Mouse (Mus musculus) c-Kit-positive CD71-positive TER-119-positive erythroid progenitor cells, embryonic 14.5 days (primary cell): ENCODE results near the gene Mif4gd.

ENCODE experiments used
- DNase-seq: peaks from one replicate; pipeline ENCODE4 v3.0.0-alpha.2; 2013; ENCODE audit warnings: low spot score

Mif4gd gene

DNA sequence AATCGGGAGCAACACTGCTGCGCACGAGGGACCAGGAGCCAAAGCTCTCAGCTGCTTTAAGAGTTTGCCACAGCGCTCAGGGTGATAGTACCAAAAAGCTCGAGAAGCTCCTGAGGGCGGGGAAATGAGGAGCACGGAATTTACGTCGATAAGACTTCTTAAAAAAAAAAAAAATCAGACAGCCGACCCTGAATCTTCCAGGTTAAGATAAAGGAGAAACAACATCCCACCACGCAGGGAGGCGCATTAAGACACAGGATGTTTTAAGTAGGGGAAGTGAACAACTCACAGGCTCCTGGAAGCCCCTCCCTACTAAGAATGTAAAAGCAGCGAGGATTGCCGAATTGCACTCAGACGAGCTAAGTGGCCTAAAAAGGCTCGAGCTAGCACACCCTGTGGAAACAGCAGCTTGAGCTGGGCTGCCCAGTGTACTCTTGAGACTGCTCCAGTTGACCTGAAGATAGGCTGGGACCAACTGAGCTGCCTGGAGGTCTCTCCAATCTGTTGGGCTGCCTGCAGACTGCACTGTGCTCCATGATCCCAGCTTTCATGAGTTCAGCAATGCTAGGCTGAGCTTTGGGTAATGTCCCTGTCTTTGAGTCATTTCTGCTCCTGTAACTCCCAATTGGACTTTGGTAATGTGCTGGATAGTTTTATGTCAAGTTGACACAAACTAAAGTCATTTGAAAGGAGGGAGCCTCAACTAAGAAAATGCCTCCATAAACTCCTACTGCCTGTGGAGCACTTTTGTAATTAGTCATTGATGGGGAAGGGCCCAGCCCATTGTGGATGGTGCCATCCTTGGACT is 573 bp upstream of the Mif4gd start:
- DNase-seq, result no peak

GRCm38 (mm10) chr11:115612059-115612409 is 735 bp downstream of the Mif4gd start:
- peak; percentile 38 for DNase-seq

GRCm38 (mm10) chr11:115611173-115611572 is 1.6 kb downstream of the Mif4gd start:
- no peak for DNase-seq

DNA sequence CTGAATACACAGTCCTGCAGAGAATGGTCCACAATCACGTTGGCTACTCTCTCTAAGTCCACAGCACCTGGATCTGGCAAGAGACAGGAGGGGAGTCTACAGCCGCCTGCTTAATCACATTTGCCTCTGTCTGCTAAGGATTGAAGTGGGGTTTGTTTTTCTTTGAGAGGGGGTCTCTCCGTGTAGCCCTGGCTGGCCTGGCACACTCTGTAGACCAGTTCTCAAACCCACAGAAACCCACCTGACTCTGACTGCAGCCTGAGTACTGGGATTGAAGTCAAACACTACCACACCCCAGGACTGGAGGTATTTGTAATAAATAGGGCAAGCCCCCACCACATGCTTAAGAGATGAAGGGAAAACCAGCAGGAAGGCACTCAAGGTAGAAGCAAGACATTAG is 3.2 kb downstream of the Mif4gd start:
- no peak for DNase-seq

- DNase-seq, result no peak
These were observed 4.1 kb downstream of the Mif4gd start for GRCm38 (mm10) chr11:115608421-115609399.

- DNase-seq, result no peak
These were observed 6.0 kb downstream of the Mif4gd start for GRCm38 (mm10) chr11:115606733-115607132.

DNA sequence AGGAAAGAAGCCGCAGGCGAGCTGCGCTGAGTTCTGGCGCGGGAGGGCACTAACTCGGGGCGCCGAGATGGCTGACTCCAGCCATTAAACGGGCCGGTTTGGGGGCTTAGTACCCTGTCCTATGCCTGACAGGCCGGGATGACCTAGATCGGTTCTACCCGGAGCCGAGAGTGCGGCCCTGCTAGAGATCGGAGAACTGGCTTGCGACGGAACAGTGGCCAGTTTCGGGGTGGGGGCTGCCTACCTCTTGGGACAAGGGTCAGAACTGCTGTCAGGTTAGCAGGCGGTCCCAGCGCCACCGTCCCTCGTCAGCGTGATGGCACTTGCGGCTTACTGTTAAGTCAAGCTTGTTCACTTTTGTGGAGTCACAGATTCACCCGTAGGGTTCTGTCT is 8.5 kb downstream of the Mif4gd start:
- DNase-seq, result peak; percentile 26

GRCm38 (mm10) chr11:115603476-115604303 is 9.1 kb downstream of the Mif4gd start, which contains the start of the genes Mrps7 and Gga3:
TSS of gene Mrps7 (plus strand) at chr11:115603925.
TSS of gene Gga3 (minus strand) at chr11:115604051.
- peak; percentile 84 for DNase-seq

- DNase-seq, result peak; percentile 33
These were observed 9.7 kb downstream of the Mif4gd start for GRCm38 (mm10) chr11:115603128-115603475.

DNA sequence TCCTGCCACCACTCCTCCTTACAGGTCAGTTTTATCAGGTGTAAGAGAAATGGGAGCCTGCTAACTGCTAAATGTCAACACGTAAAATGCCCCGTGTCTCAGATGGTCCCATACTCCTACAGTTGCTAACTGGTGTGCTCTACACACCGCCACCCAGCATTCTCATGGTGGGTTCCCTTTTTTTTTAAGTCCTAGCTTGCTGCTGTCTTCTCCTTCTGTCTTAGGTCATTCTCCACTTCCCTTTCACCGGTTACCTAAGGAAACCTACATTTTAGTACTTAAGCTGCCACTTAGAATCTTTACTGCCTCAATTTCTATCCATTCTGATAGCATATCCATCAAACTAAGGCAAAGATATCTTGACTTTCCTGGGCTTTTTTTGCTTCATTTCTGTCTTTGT is 11.6 kb downstream of the Mif4gd start:
- DNase-seq, result no peak

GRCm38 (mm10) chr11:115600743-115601142 is 12.0 kb downstream of the Mif4gd start:
- no peak for DNase-seq

DNA sequence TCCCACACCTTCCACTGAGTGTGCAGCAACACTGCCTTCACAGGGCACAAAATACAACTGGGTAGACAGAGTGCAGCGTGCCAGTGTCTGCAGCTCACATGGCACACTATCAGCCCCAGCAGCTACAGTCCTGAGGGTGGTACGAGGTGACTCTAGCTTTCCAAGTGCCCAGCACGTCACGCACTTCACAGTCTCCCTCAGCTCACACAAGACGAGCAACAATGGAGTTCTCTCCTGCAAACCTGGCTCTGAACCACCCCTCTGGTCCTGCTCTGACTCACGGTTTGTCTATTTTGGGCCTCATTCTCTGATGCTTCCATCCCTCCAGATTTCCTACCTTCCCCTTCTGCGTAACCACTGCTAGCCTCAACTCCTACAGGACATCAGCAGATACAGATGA is 13.0 kb downstream of the Mif4gd start:
- DNase-seq, result no peak

DNA sequence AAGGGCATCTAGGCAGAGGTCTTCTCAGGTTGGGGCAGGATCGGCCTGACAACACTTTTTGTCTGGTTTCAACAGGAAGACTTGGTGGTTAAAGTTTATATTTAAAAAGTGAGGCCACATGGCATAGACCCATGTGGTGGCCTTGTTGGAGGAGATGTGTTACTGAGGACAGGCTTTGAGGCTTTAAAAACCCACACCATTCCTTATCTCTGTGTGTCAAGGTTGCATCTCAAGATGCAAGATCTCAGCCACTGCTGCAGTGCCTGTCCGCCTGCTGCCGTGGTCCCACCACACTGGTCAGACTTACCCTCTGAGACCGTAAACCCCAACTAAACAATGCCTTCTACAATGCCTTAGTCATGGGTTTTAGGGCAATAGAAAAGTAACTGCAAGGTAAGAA is 14.5 kb downstream of the Mif4gd start:
- DNase-seq, result no peak

DNA sequence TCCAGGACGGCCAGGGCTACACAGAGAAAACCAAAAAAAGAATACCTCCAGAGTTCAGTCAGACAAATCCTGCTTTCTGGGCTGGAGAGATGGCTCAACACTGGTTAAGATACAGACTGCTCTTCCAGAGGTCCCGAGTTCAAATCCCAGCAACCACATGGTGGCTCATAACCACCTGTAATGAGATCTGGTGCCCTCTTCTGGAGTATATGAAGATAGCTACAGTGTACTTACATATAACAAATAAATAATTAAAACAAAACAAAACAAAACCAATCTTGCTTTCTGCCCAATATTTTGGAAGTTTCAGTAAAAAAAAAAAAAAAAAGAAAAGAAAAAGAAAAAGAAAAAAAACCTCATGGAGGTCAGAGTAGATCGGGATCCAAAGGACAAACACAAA is 17.6 kb downstream of the Mif4gd start:
- no peak for DNase-seq

DNA sequence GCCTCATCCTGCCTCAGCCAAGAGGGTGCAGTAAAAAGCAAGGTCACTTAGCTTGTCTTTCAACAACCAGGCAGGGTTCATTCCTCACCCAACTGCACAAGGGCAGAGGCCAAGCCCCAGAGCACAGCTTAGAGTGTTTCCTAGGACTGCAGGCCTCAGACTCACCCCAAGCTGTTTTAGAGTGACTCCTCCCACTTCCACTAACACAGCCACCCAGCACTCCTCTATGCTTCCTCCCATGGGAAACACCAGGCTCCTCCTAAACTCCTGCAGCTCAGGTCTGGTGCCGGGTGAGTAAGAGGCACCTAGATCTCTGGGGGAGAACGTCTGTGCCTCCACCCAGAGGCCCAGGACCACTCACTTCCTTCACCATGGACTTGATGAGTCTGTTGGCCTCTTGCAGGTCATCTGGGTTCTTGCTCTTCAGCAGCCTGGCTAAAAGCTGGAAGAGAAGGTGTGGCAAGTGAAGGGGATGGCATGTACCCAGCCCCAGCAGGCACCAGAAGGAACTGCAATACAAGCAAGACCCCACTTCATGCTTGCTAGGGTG is 22.2 kb downstream of the Mif4gd start:
- DNase-seq, result no peak

- no peak for DNase-seq
These were observed 24.8 kb downstream of the Mif4gd start for GRCm38 (mm10) chr11:115587984-115588383.

DNA sequence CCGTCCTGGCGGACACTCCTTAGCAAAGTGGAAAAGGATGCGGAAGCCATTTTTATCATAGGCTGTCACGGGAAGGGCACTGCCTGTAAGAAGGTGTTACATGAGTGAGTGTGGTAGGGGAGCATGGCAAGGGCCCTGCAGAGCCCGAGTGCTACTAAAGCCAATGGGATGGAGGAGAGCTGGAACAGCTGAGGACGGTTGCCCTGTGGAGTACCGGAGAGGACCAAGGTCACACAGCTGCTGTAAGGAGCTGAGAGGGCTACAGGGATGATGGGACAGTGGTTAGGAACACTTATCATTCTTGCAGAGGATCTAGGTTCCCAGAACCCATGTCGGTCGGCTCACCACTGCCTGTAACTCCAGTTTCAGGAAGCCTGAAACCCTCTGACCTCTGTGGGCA is 26.4 kb downstream of the Mif4gd start:
- no peak for DNase-seq

GRCm38 (mm10) chr11:115585573-115586100 is 27.1 kb downstream of the Mif4gd start:
- no peak for DNase-seq

DNA sequence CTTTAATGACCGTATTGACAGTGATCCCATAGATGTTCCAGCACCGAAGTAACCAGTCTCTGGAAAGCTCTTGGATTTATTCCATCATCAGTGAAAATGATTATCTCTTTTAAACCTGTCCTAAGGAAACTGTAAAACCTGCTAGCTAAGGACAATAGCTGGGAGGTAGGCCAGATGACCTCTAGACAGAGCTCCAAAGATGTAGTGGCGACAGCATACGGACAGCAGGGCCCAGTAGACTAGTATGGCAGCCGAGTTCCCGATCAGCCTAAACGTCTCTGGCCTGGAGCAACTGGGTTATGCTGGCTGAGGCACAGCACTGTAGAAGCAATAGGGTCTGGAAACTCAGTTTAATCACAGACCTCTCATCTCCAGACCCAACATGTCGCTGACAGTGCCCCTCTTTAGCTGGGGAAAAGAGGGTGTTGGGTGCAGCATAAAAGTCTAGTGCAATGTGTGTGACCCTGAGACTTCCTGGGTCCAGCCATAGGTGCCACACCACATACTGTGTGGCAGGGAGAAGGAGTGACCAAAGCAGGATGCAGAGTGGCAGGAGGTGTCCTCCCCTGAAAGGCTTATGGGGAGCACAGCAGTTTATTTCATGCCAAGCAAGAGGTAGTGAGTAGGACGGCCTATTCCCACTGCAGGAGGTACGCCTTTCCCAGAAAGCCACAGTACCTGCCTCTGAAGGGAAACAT is 28.2 kb downstream of the Mif4gd start:
- no peak for DNase-seq

DNA sequence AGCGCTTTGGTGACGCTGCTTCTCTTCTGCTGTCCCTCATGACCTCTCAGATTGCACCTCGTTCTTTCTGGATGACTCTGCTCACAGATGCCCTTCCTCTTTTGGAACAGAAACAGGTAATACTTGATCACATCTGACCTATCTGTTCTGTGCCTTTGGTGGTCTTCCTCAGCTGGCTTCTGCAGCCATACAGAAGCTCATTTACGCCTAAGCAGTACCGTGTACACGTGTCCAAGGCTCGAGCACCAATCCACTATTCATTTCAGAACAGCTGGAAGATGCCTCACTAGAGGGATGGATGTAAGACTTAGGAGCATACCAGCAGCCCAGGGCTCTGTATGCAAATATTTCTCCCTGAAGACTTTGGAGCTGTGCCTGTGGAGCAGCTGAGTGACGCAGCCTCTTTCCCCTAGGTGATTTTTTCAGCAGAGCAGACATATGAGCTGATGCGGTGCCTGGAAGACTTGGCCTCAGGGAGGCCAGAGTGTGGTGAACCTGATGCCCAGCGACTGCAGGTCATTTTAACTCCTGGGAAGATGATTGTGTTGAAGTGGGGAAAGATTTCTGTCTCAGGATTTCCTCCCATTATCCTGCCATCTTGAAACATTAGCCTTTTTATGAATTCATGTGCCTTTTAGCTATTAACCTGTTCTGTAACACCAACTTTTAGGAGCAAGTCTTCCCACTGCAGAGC is 29.7 kb downstream of the Mif4gd start:
- no peak for DNase-seq
